Mouse (Mus musculus): Measurements from ENCODE around the gene Rrp7a.

- TF ChIP-seq POLR2A (IDR thresholded peaks at IDR 0.05; ENCODE audit: extremely low read depth, insufficient read depth, low read length) (no peak), CTCF (IDR thresholded peaks at IDR 0.05; ENCODE audit: extremely low read depth, insufficient read depth, low read length) (no peak)
Observed at GRCm38 (mm10) chr15:83135654-83136053, 13.1 kb upstream of the Rrp7a start.

Measured in cortical plate, adult 2 months (tissue).